Mouse (Mus musculus) kidney, adult 9 months (tissue): ENCODE results near the gene Vmn1r111.
"Not testable (repeated sequence)": the region's sequence is repeated elsewhere in the genome, so short reads cannot be mapped to it uniquely, and the experiment has no call there.

Experiments
- DNase-seq: peaks from one replicate; pipeline ENCODE4 v3.0.0; 2022

Vmn1r111 gene

DNA sequence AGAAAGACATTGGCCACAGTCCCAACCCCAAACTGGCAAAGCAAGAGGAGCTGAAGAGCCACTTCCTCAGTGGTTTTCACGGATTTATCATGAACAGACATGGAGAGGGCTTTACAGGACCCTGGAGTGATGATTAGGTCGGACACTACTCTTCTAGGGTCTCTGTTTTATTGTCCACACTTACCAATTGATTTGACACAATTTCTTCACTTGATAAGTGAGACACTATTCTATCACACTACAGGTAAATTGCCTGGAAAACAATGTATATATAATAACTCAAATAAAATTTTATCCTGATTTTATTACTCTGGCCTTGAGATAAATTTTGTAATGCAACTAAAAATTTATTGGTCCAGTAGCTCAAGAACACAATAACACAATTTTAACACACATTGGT, at the start of gene Vmn1r111:
TSS of gene Vmn1r111 (minus strand) at position 101 of the 400 bp plus-strand sequence.
- DNase-seq, result not testable (repeated sequence)

GRCm38 (mm10) chr7:20730524-20730923, 27.5 kb upstream of the Vmn1r111 start, which contains the start of gene Gm10668:
Gm10668 (minus strand) TSS chr7:20730624.
- not testable (repeated sequence) for DNase-seq

GRCm38 (mm10) chr7:20668618-20669017, 34.4 kb downstream of the Vmn1r111 start, which contains the start of gene Vmn1r107:
Vmn1r107 (plus strand) TSS chr7:20668918.
- DNase-seq, result not testable (repeated sequence)
